Mouse (Mus musculus) forebrain, embryonic 16.5 days (tissue): ENCODE results near the gene Sipa1l3. TPM values are rescaled to one million over a fixed set of nuclear protein-coding genes. Genes with fewer than 3 reads are reported as not detected.

Experiments
- ATAC-seq: fragments of 200-750 bp; cut with Nextera tagmentation; 2 replicates; pipeline ENCODE4 v1.8.0; 2017; ENCODE audit warnings: mild to moderate bottlenecking, moderate library complexity
- H3K27ac ChIP-seq: fragments of 300-500 bp; sonication (generic); 2 replicates; pipeline ENCODE4 v1.5.1; 2014; ENCODE audit warnings: low read length, control low read depth
- H3K27me3 ChIP-seq: fragments of 300-500 bp; sonication (generic); replicated peaks from 2 replicates; pipeline ENCODE4 v1.6.1; 2014; ENCODE audit warnings: low read length; ENCODE audit not compliant: control insufficient read depth, insufficient read depth
- H3K36me3 ChIP-seq: fragments of 300-500 bp; sonication (generic); 2 replicates; pipeline ENCODE4 v1.6.1; 2014; ENCODE audit not compliant: control insufficient read depth, insufficient read depth
- H3K4me1 ChIP-seq: fragments of 300-500 bp; sonication (generic); replicated peaks from 2 replicates; pipeline ENCODE4 v1.6.1; 2014; ENCODE audit warnings: low read length; ENCODE audit not compliant: control insufficient read depth, insufficient read depth
- H3K4me2 ChIP-seq: fragments of 300-500 bp; sonication (generic); 2 replicates; pipeline ENCODE4 v1.6.1; 2014; ENCODE audit warnings: mild to moderate bottlenecking, low read length, control low read depth
- H3K4me3 ChIP-seq: fragments of 300-500 bp; sonication (generic); replicated peaks from 2 replicates; pipeline ENCODE4 v1.5.1; 2014; ENCODE audit warnings: mild to moderate bottlenecking, low read length, control low read depth
- H3K9ac ChIP-seq: fragments of 300-500 bp; sonication (generic); replicated peaks from 2 replicates; pipeline ENCODE4 v1.6.1; 2014; ENCODE audit warnings: low read depth, low read length, control low read depth
- H3K9me3 ChIP-seq: fragments of 300-500 bp; sonication (generic); 2 replicates; pipeline ENCODE4 v1.6.1; 2016; ENCODE audit warnings: low read length; ENCODE audit not compliant: control insufficient read depth
- WGBS: fragments of 180-500 bp; shearing (Covaris S2); extraction: QIAGEN DNeasy Blood & Tissue Kit; methylation state at CpG from one replicate; pipeline ENCODE4 v1.1.7; 2014; 5-methylcytosine and 5-hydroxymethylcytosine counted together
- polyA plus RNA-seq: library from polyadenylated mRNA; unstranded; fragments of >200 nt; fragmentation: Nextera tagmentation; extraction: Ambion mirVana; gene quantifications from 2 replicates; pipeline ENCODE4 v1.2.1, GENCODE M21; 2015

The Sipa1l3 gene
- polyA plus RNA-seq, 1 experiment from 2014 or later: 16.1 TPM

GRCm38 (mm10) chr7:29515652-29516051 is 2.8 kb downstream of the Sipa1l3 start:
- no peaks in the 10 kb centered on the region for H3K9me3 ChIP-seq
- no peak overlapping the region for H3K9ac ChIP-seq
- no peaks in the 10 kb centered on the region for H3K27me3 ChIP-seq
- H3K4me2 ChIP-seq: no peak overlapping the region
- H3K27ac ChIP-seq: no peak overlapping the region
- H3K4me1 ChIP-seq: peaks cover 19% of the 10 kb centered on the region
- H3K36me3 ChIP-seq: no peaks in the 10 kb centered on the region
- no peak for ATAC-seq
- WGBS: 84% methylated on average over 3 of the region's 3 CpGs
- no peak overlapping the region for H3K4me3 ChIP-seq

GRCm38 (mm10) chr7:29512729-29513128 is 5.7 kb downstream of the Sipa1l3 start:
- Histone ChIP-seq H3K27ac (no peak overlapping the region), H3K9me3 (no peaks in the 10 kb centered on the region), H3K4me3 (no peak overlapping the region), H3K36me3 (no peaks in the 10 kb centered on the region), H3K4me1 (peaks cover 13% of the 10 kb centered on the region), H3K27me3 (no peaks in the 10 kb centered on the region), H3K4me2 (no peak overlapping the region), H3K9ac (no peak overlapping the region)
- 64% methylated on average over 4 of the region's 4 CpGs for WGBS
- no peak for ATAC-seq

GRCm38 (mm10) chr7:29511598-29512275 is 6.7 kb downstream of the Sipa1l3 start:
- no peak overlapping the region for H3K4me3 ChIP-seq
- WGBS: 57% methylated on average over 9 of the region's 9 CpGs
- H3K9me3 ChIP-seq: no peaks in the 10 kb centered on the region
- ATAC-seq: no peak
- H3K27me3 ChIP-seq: no peaks in the 10 kb centered on the region
- H3K4me1 ChIP-seq: peaks cover 3% of the 10 kb centered on the region
- H3K36me3 ChIP-seq: no peaks in the 10 kb centered on the region
- H3K9ac ChIP-seq: no peak overlapping the region
- no peak overlapping the region for H3K4me2 ChIP-seq
- H3K27ac ChIP-seq: no peak overlapping the region

GRCm38 (mm10) chr7:29508522-29508921 is 9.9 kb downstream of the Sipa1l3 start:
- WGBS: 90% methylated on average over 7 of the region's 7 CpGs
- Histone ChIP-seq H3K4me1 (peaks cover 8% of the 10 kb centered on the region), H3K27ac (no peak overlapping the region), H3K4me2 (no peak overlapping the region), H3K9ac (no peak overlapping the region), H3K36me3 (no peaks in the 10 kb centered on the region), H3K27me3 (no peaks in the 10 kb centered on the region), H3K9me3 (no peaks in the 10 kb centered on the region), H3K4me3 (no peak overlapping the region)
- ATAC-seq: no peak

GRCm38 (mm10) chr7:29505337-29506318 is 12.8 kb downstream of the Sipa1l3 start:
- peak; percentile 49 for ATAC-seq
- Histone ChIP-seq H3K27ac (0 out of 2 replicates have a peak overlapping the region, but pooled peaks have one; percentile 8), H3K27me3 (no peaks in the 10 kb centered on the region), H3K4me1 (peaks cover 8% of the 10 kb centered on the region), H3K9me3 (no peaks in the 10 kb centered on the region), H3K9ac (no peak overlapping the region; the same call in 1 of the 2 replicates), H3K4me3 (no peak overlapping the region), H3K36me3 (no peaks in the 10 kb centered on the region), H3K4me2 (0 out of 2 replicates have a peak overlapping the region, but pooled peaks have one; percentile 6)
- 23% methylated on average over 18 of the region's 18 CpGs for WGBS

GRCm38 (mm10) chr7:29504683-29505290 is 13.7 kb downstream of the Sipa1l3 start:
- 76% methylated on average over 6 of the region's 7 CpGs for whole genome bisulfite sequencing
- no peaks in the 10 kb centered on the region for H3K36me3 ChIP-seq

GRCm38 (mm10) chr7:29503616-29504015 is 14.8 kb downstream of the Sipa1l3 start:
- no peak for ATAC-seq
- H3K27me3 ChIP-seq: no peaks in the 10 kb centered on the region
- 63% methylated on average over 6 of the region's 6 CpGs for WGBS
- no peak overlapping the region for H3K27ac ChIP-seq
- no peak overlapping the region for H3K4me2 ChIP-seq
- no peaks in the 10 kb centered on the region for H3K9me3 ChIP-seq
- peaks cover 8% of the 10 kb centered on the region for H3K4me1 ChIP-seq
- no peak overlapping the region for H3K4me3 ChIP-seq
- H3K9ac ChIP-seq: no peak overlapping the region
- H3K36me3 ChIP-seq: no peaks in the 10 kb centered on the region

More at GRCm38 (mm10) chr7:29504683-29505290, 13.7 kb downstream of the Sipa1l3 start:
- Histone ChIP-seq H3K9me3 (no peaks in the 10 kb centered on the region), H3K4me1 (peaks cover 8% of the 10 kb centered on the region), H3K27me3 (no peaks in the 10 kb centered on the region), H3K9ac (no peak overlapping the region), H3K27ac (no peak overlapping the region), H3K4me2 (no peak overlapping the region), H3K4me3 (no peak overlapping the region)
- ATAC-seq: no peak

GRCm38 (mm10) chr7:29501214-29501613 is 17.2 kb downstream of the Sipa1l3 start:
- no peaks in the 10 kb centered on the region for H3K36me3 ChIP-seq
- no peak overlapping the region for H3K9ac ChIP-seq
- no peak overlapping the region for H3K4me3 ChIP-seq
- H3K27ac ChIP-seq: no peak overlapping the region
- no peaks in the 10 kb centered on the region for H3K9me3 ChIP-seq
- no peak overlapping the region for H3K4me2 ChIP-seq
- WGBS: 94% methylated on average over 9 of the region's 9 CpGs
- no peak for ATAC-seq
- peaks cover 19% of the 10 kb centered on the region for H3K4me1 ChIP-seq
- no peaks in the 10 kb centered on the region for H3K27me3 ChIP-seq

- no peaks in the 10 kb centered on the region for H3K36me3 ChIP-seq
Measured at GRCm38 (mm10) chr7:29499071-29499470, 19.4 kb downstream of the Sipa1l3 start.

More at GRCm38 (mm10) chr7:29499071-29499470, 19.4 kb downstream of the Sipa1l3 start:
- no peaks in the 10 kb centered on the region for H3K27me3 ChIP-seq
- no peak overlapping the region for H3K4me2 ChIP-seq
- WGBS: 91% methylated on average over 6 of the region's 6 CpGs
- peaks cover 11% of the 10 kb centered on the region for H3K4me1 ChIP-seq
- no peak overlapping the region for H3K27ac ChIP-seq
- H3K9me3 ChIP-seq: no peaks in the 10 kb centered on the region
- H3K4me3 ChIP-seq: no peak overlapping the region
- H3K9ac ChIP-seq: no peak overlapping the region
- no peak for ATAC-seq
